Mouse (Mus musculus) MEL (cell line): ENCODE data around the gene Lurap1l.

Source experiments
- CHD2 ChIP-seq: IDR thresholded peaks from 2 replicates; pipeline ENCODE4 v1.6.1; 2011; ENCODE audit warnings: low read length, improper control_type of control experiment
- CTCF ChIP-seq, 3 experiments: IDR thresholded peaks in 2 of 3; conservative IDR thresholded peaks in 1 of 3; 2 replicates each; pipeline ENCODE4 v1.5.1; 2011 to 2012; ENCODE audit warnings: low read length in 3 of 3, low read depth in 2 of 3, mild to moderate bottlenecking in 2 of 3, improper control_type of control experiment in 1 of 3, inconsistent platforms in 1 of 3, mixed read lengths in 1 of 3, moderate library complexity in 1 of 3; ENCODE audit not compliant: control insufficient read depth in 1 of 3, insufficient read depth in 1 of 3, poor library complexity in 1 of 3, severe bottlenecking in 1 of 3
- MAX ChIP-seq: IDR thresholded peaks from 2 replicates; pipeline ENCODE4 v1.6.1; 2011; ENCODE audit warnings: low read length, improper control_type of control experiment
- POLR2A ChIP-seq, 2 experiments: IDR thresholded peaks; 2 replicates each; pipeline ENCODE4 v1.6.1; 2011 to 2012; ENCODE audit warnings: low read length in 2 of 2, mild to moderate bottlenecking in 2 of 2, control low read depth in 1 of 2, improper control_type of control experiment in 1 of 2, low read depth in 1 of 2, moderate library complexity in 1 of 2; ENCODE audit not compliant: control insufficient read depth in 1 of 2, insufficient read depth in 1 of 2, poor library complexity in 1 of 2
- RAD21 ChIP-seq: IDR thresholded peaks from 2 replicates; pipeline ENCODE4 v1.6.1; 2011; ENCODE audit warnings: mild to moderate bottlenecking, low read depth, low read length, improper control_type of control experiment
- RCOR1 ChIP-seq: IDR thresholded peaks from 2 replicates; pipeline ENCODE4 v1.6.1; 2012; ENCODE audit warnings: low read depth, mild to moderate bottlenecking, inconsistent platforms, low read length, improper control_type of control experiment
- SIN3A ChIP-seq: IDR thresholded peaks from 2 replicates; pipeline ENCODE4 v1.6.1; 2012; ENCODE audit warnings: low read length, improper control_type of control experiment, inconsistent platforms
- TAL1 ChIP-seq: IDR thresholded peaks from 2 replicates; pipeline ENCODE4 v1.6.1; 2012; ENCODE audit warnings: mild to moderate bottlenecking, inconsistent platforms, low read length, moderate library complexity, mixed read lengths
- USF1 ChIP-seq: IDR thresholded peaks from 2 replicates; pipeline ENCODE4 v1.6.1; 2014; ENCODE audit warnings: low read depth, mild to moderate bottlenecking, inconsistent platforms, low read length, improper control_type of control experiment, moderate library complexity

DNA sequence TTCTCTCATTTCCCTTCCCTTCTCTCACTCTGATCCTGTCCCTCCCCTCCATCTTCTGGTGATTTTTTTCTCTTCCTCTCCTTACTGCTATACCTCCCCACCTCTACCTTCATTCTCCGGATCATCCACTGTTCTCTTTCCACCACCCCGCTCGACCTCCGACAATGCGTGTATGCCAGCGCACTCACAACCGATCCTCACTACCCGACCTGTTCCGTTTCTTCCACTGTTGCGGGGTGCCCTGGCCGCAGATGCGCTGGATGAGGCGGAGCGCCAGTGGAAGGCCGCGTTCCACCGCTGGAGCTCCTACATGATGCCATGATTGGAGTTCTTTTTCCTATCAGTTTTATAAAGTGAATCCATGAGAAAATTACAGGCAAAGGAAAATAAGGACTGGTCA, 57.1 kb downstream of the Lurap1l start:
- TF ChIP-seq CHD2 = no peak
- no peak for TF ChIP-seq RCOR1
- no peak for TF ChIP-seq POLR2A (IDR thresholded peaks at IDR 0.05; ENCODE audit: control insufficient read depth in 1 of 2, insufficient read depth in 1 of 2, low read depth in 1 of 2, low read length in 2 of 2, poor library complexity in 1 of 2)
- no peak for TF ChIP-seq CTCF (IDR thresholded peaks at IDR 0.05 in 2 of 3, conservative IDR thresholded peaks at IDR 0.05 in 1 of 3; ENCODE audit: control insufficient read depth in 1 of 3, insufficient read depth in 1 of 3, low read depth in 2 of 3, low read length in 3 of 3, poor library complexity in 1 of 3, severe bottlenecking in 1 of 3)
- TF ChIP-seq MAX = no peak
- TF ChIP-seq USF1 = no peak
- TF ChIP-seq RAD21 = no peak
- no peak for TF ChIP-seq TAL1
- TF ChIP-seq SIN3A = no peak
